Mouse (Mus musculus): ENCODE results near the gene Mxd1. TPM values are rescaled to one million over a fixed set of nuclear protein-coding genes. Genes with fewer than 3 reads are reported as not detected.

Gene Mxd1
- polyA plus RNA-seq, 1 experiment from 2014 or later: 32.9 TPM

- H3K4me1 ChIP-seq (replicated peaks): peaks cover 8% of the 10 kb centered on the region
- no peaks in the 10 kb centered on the region for H3K9me3 ChIP-seq (replicated peaks)
- peaks cover 81% of the 10 kb centered on the region for H3K36me3 ChIP-seq
- no peak overlapping the region for H3K4me2 ChIP-seq
- H3K27ac ChIP-seq: no peak overlapping the region
- ATAC-seq (ENCODE audit: low read depth) (no peak), DNase-seq (no peak)
- WGBS (ENCODE audit: insufficient replicate concordance): 86% methylated on average over 6 of the region's 6 CpGs
- H3K27me3 ChIP-seq: no peaks in the 10 kb centered on the region
- no peak overlapping the region for H3K9ac ChIP-seq
- no peak overlapping the region for H3K4me3 ChIP-seq (replicated peaks)
Measured at GRCm38 (mm10) chr6:86678341-86678740, 9.4 kb upstream of the Mxd1 start.

- no peaks in the 10 kb centered on the region for H3K27me3 ChIP-seq
- H3K36me3 ChIP-seq: peaks cover 45% of the 10 kb centered on the region
- H3K27ac ChIP-seq: 0 out of 2 replicates have a peak overlapping the region, but pooled peaks have one; percentile 9
- no peak overlapping the region for H3K9ac ChIP-seq
- WGBS (ENCODE audit: insufficient replicate concordance): 8% methylated on average over 2 of the region's 2 CpGs
- no peak overlapping the region for H3K4me2 ChIP-seq
- H3K4me1 ChIP-seq (replicated peaks): peaks cover 36% of the 10 kb centered on the region
- DNase-seq: peak; percentile 54
- no peaks in the 10 kb centered on the region for H3K9me3 ChIP-seq (replicated peaks)
- no peak for ATAC-seq (ENCODE audit: low read depth)
- H3K4me3 ChIP-seq (replicated peaks): no peak overlapping the region
Measured at GRCm38 (mm10) chr6:86670873-86671272, 1.9 kb upstream of the Mxd1 start.

GRCm38 (mm10) chr6:86669240-86669727 is 323 bp upstream of the Mxd1 start:
- H3K4me1 ChIP-seq (replicated peaks): peaks cover 51% of the 10 kb centered on the region
- peaks cover 53% of the 10 kb centered on the region for H3K36me3 ChIP-seq
- WGBS (ENCODE audit: insufficient replicate concordance): 1% methylated on average over 37 of the region's 37 CpGs

GRCm38 (mm10) chr6:86667061-86667460 is 1.9 kb downstream of the Mxd1 start:
- peak overlapping the region; percentile 79 for H3K4me2 ChIP-seq
- ATAC-seq (ENCODE audit: low read depth) (no peak), DNase-seq (no peak)
- no peaks in the 10 kb centered on the region for H3K9me3 ChIP-seq (replicated peaks)
- H3K4me1 ChIP-seq (replicated peaks): peaks cover 58% of the 10 kb centered on the region
- peak overlapping the region; percentile 96 for H3K9ac ChIP-seq
- H3K27ac ChIP-seq: peak overlapping the region; percentile 81
- H3K27me3 ChIP-seq: no peaks in the 10 kb centered on the region
- H3K4me3 ChIP-seq (replicated peaks): peak overlapping the region; percentile 93
- peaks cover 60% of the 10 kb centered on the region for H3K36me3 ChIP-seq
- whole genome bisulfite sequencing (ENCODE audit: insufficient replicate concordance): 89% methylated on average over 10 of the region's 10 CpGs

More at GRCm38 (mm10) chr6:86669240-86669727, 323 bp upstream of the Mxd1 start:
- ATAC-seq (ENCODE audit: low read depth) (peak; percentile 99), DNase-seq (peak; percentile 100)
- Histone ChIP-seq H3K9ac (peak overlapping the region; percentile 78), H3K9me3 (replicated peaks) (no peaks in the 10 kb centered on the region), H3K27ac (peak overlapping the region; percentile 88), H3K4me3 (replicated peaks) (peak overlapping the region; percentile 93), H3K4me2 (peak overlapping the region; percentile 79), H3K27me3 (no peaks in the 10 kb centered on the region)

- Histone ChIP-seq H3K27ac (peak overlapping the region; percentile 81), H3K4me3 (replicated peaks) (peak overlapping the region; percentile 93), H3K9me3 (replicated peaks) (no peaks in the 10 kb centered on the region), H3K36me3 (peaks cover 70% of the 10 kb centered on the region), H3K27me3 (no peaks in the 10 kb centered on the region), H3K4me2 (peak overlapping the region; percentile 79), H3K4me1 (replicated peaks) (peaks cover 71% of the 10 kb centered on the region), H3K9ac (peak overlapping the region; percentile 96)
- ATAC-seq (ENCODE audit: low read depth) (no peak), DNase-seq (no peak)
- WGBS (ENCODE audit: insufficient replicate concordance): 54% methylated on average over 17 of the region's 17 CpGs
Measured at GRCm38 (mm10) chr6:86665560-86666307, 3.2 kb downstream of the Mxd1 start.

- Histone ChIP-seq H3K36me3 (peaks cover 72% of the 10 kb centered on the region), H3K4me1 (replicated peaks) (peaks cover 75% of the 10 kb centered on the region), H3K9ac (peak overlapping the region; percentile 34; the same call in 1 of the 2 replicates), H3K4me2 (peak overlapping the region; percentile 79), H3K27ac (peak overlapping the region; percentile 51; the same call in 1 of the 2 replicates), H3K4me3 (replicated peaks) (peak overlapping the region; percentile 93; the same call in 1 of the 2 replicates), H3K27me3 (no peaks in the 10 kb centered on the region), H3K9me3 (replicated peaks) (no peaks in the 10 kb centered on the region)
- 79% methylated on average over 5 of the region's 5 CpGs for WGBS (ENCODE audit: insufficient replicate concordance)
- DNase-seq (no peak), ATAC-seq (ENCODE audit: low read depth) (no peak)
Measured at GRCm38 (mm10) chr6:86665076-86665475, 3.9 kb downstream of the Mxd1 start.

- peaks cover 64% of the 10 kb centered on the region for H3K4me1 ChIP-seq (replicated peaks)
- ATAC-seq (ENCODE audit: low read depth) (peak; percentile 95), DNase-seq (peak; percentile 73)
- H3K27me3 ChIP-seq: no peaks in the 10 kb centered on the region
- H3K27ac ChIP-seq: peak overlapping the region; percentile 92
- WGBS (ENCODE audit: insufficient replicate concordance): 41% methylated on average over 9 of the region's 9 CpGs
- no peaks in the 10 kb centered on the region for H3K9me3 ChIP-seq (replicated peaks)
- H3K4me2 ChIP-seq: peak overlapping the region; percentile 49
- H3K36me3 ChIP-seq: peaks cover 92% of the 10 kb centered on the region
- H3K4me3 ChIP-seq (replicated peaks): peak overlapping the region; percentile 33
- H3K9ac ChIP-seq: peak overlapping the region; percentile 53
Measured at GRCm38 (mm10) chr6:86660161-86660877, 8.6 kb downstream of the Mxd1 start.

- no peak for DNase-seq
- no peak for ATAC-seq (ENCODE audit: low read depth)
- WGBS (ENCODE audit: insufficient replicate concordance): 84% methylated on average over 3 of the region's 3 CpGs
- H3K9me3 ChIP-seq (replicated peaks): no peaks in the 10 kb centered on the region
- H3K9ac ChIP-seq: no peak overlapping the region
- H3K4me2 ChIP-seq: no peak overlapping the region
- peak overlapping the region; percentile 14; the same call in 1 of the 2 replicates for H3K27ac ChIP-seq
- no peak overlapping the region for H3K4me3 ChIP-seq (replicated peaks)
- H3K27me3 ChIP-seq: no peaks in the 10 kb centered on the region
- H3K36me3 ChIP-seq: peaks cover 91% of the 10 kb centered on the region
- peaks cover 52% of the 10 kb centered on the region for H3K4me1 ChIP-seq (replicated peaks)
Measured at GRCm38 (mm10) chr6:86658501-86658900, 10.5 kb downstream of the Mxd1 start.

- ATAC-seq (ENCODE audit: low read depth) (no peak; the same call in 1 of the 2 replicates), DNase-seq (no peak)
- Histone ChIP-seq H3K27ac (peak overlapping the region; percentile 7; the same call in 1 of the 2 replicates), H3K4me1 (replicated peaks) (peaks cover 24% of the 10 kb centered on the region), H3K9ac (0 out of 2 replicates have a peak overlapping the region, but pooled peaks have one; percentile 2), H3K9me3 (replicated peaks) (no peaks in the 10 kb centered on the region), H3K27me3 (no peaks in the 10 kb centered on the region), H3K4me3 (replicated peaks) (no peak overlapping the region), H3K4me2 (no peak overlapping the region), H3K36me3 (peaks cover 95% of the 10 kb centered on the region)
- 75% methylated on average over 9 of the region's 9 CpGs for WGBS (ENCODE audit: insufficient replicate concordance)
Measured at GRCm38 (mm10) chr6:86654270-86654916, 14.6 kb downstream of the Mxd1 start.

- ATAC-seq (ENCODE audit: low read depth) (no peak), DNase-seq (no peak)
- H3K9me3 ChIP-seq (replicated peaks): no peaks in the 10 kb centered on the region
- WGBS (ENCODE audit: insufficient replicate concordance): 93% methylated on average over 6 of the region's 6 CpGs
- no peak overlapping the region for H3K4me3 ChIP-seq (replicated peaks)
- no peak overlapping the region for H3K4me2 ChIP-seq
- H3K4me1 ChIP-seq (replicated peaks): peaks cover 13% of the 10 kb centered on the region
- no peak overlapping the region for H3K9ac ChIP-seq
- no peak overlapping the region; the same call in 1 of the 2 replicates for H3K27ac ChIP-seq
- H3K36me3 ChIP-seq: peaks cover 95% of the 10 kb centered on the region
- H3K27me3 ChIP-seq: no peaks in the 10 kb centered on the region
Measured at GRCm38 (mm10) chr6:86653026-86653425, 15.9 kb downstream of the Mxd1 start.

- H3K4me1 ChIP-seq (replicated peaks): peaks cover 46% of the 10 kb centered on the region
- 75% methylated on average over 7 of the region's 7 CpGs for WGBS (ENCODE audit: insufficient replicate concordance)
- H3K9ac ChIP-seq: no peak overlapping the region
- no peaks in the 10 kb centered on the region for H3K27me3 ChIP-seq
- peak overlapping the region; percentile 74; the same call in 1 of the 2 replicates for H3K27ac ChIP-seq
- H3K9me3 ChIP-seq (replicated peaks): no peaks in the 10 kb centered on the region
- no peak for DNase-seq
- no peak for ATAC-seq (ENCODE audit: low read depth)
- H3K36me3 ChIP-seq: peaks cover 46% of the 10 kb centered on the region
- H3K4me3 ChIP-seq (replicated peaks): no peak overlapping the region
- no peak overlapping the region for H3K4me2 ChIP-seq
Measured at GRCm38 (mm10) chr6:86646143-86646542, 22.8 kb downstream of the Mxd1 start.

All from liver, embryonic 13.5 days (tissue).